Mouse (Mus musculus): Measurements from ENCODE around the gene Qrich1. TPM values are rescaled to one million over a fixed set of nuclear protein-coding genes. Genes with fewer than 3 reads are reported as not detected.

The Qrich1 gene
- total RNA-seq (2021) = 10 to 100 TPM; 57.8 to 64.2 TPM
- 55.6 and 70.1 TPM in 2 replicates for polyA plus RNA-seq (2012; rRNA removed)
- long read RNA-seq, transcript Qrich1-202 (10 exons, 3,040 nt) = major isoform, 8 of 34 reads
- long read RNA-seq, partial matches to known transcripts = 4 of 34 reads
- long read RNA-seq, other reads (novel, unspliced or antisense) = 22 of 34 reads

DNA sequence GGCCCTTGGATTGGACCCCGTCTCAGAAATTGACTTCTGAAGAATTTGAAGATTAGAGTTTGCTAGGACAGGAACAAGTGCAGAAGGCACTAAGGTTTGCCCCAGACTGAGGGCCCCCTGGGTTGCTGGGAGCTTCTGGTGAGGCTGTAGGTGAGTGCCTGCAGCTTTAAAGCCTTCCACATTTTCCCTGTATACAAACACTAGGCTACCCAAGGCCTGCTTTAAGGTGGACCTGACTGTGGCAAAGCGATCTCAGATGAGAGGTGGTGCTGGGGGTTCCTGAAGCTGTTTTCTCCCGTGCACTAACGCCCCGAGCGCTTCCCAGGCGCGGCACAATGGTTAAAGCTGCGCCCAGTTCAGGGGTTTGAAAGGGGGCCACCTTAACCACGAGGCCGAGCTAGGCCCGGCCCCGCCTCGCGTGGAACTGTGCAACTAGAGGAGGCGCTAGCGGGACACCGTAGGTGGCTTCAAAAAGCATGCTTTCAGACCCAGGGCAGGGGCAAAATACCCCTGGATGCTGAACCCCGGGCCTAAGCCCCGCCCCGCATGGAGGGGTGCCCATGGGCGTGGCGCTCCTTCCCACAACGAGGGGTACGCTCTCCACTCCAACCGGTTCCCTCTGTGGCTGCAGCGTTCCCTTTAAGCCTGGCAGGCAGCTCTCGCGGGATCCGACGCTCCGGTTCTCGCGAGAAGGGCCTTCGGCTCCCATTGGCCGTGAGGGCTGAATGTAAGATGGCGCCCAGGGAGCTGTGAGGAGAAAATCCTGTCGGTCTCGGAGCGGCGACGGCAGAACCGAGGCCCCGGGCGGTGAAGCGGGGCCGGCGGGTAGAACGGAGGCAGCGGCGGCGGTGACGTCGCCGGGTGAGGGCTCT is at the start of gene Qrich1:
Gene Qrich1, plus strand, starts transcription at position 427 of the 872 bp plus-strand sequence.
- TF ChIP-seq POLR2A (IDR thresholded peaks at IDR 0.05; ENCODE audit: insufficient read depth, low read depth, low read length) (peak; percentile 77), CTCF (IDR thresholded peaks at IDR 0.05) (peak; percentile 45), EP300 (IDR thresholded peaks at IDR 0.05; ENCODE audit: insufficient read depth, low read depth, low read length) (peak; percentile 41)
- Histone ChIP-seq H3K79me2 (replicated peaks; ENCODE audit: control insufficient read depth, insufficient read depth, low read length) (peaks cover 3% of the 10 kb centered on the region; the same call in 1 of the 2 replicates), H3K27ac (peak within 1 kb of the TSS; percentile 98), H3K36me3 (ENCODE audit: control insufficient read depth, insufficient read depth, low read length) (peaks cover 20% of the 10 kb centered on the region), H3K4me1 (ENCODE audit: control insufficient read depth, insufficient read depth, low read length) (peaks cover 6% of the 10 kb centered on the region), H3K27me3 (ENCODE audit: control insufficient read depth, insufficient read depth, low read length) (no peaks in the 10 kb centered on the region), H3K9ac (ENCODE audit: low read depth, low read length) (peak within 1 kb of the TSS; percentile 98), H3K4me3 (peak within 1 kb of the TSS; percentile 85)
- intact Hi-C loops (cut with DNase I) = loop anchor here (1.0 to 2.0 kb wide), 3 partner anchors 8 to 50 kb away; partner anchors contain the start of genes Lamb2 and Ndufaf3
- WGBS = under 1% methylated on average over 55 of the region's 55 CpGs
- peak; percentile 95 to 97 for DNase-seq

DNA sequence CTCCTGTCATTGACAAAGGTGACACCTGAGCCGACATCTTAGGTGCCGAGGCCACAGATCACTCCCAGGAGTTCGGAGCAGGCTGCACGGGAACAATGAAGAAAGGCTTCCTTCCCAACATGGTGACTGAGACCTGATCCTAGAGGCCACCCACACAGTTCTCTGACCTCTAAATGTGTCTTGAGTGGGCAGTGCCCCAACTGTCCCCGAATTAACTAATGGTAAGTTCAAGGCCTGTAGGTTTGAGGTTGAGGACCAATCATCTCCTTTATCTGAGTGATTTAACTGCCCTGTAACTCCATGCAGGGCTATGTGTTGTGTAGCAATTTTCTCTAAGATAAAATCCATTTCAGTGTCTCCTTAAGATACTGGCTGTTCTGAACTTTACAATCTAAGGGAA is 47.2 kb upstream of the Qrich1 start:
- Histone ChIP-seq H3K27me3 (ENCODE audit: control insufficient read depth, insufficient read depth, low read length) (no peaks in the 10 kb centered on the region), H3K4me1 (ENCODE audit: control insufficient read depth, insufficient read depth, low read length) (no peaks in the 10 kb centered on the region), H3K36me3 (ENCODE audit: control insufficient read depth, insufficient read depth, low read length) (no peaks in the 10 kb centered on the region), H3K9ac (ENCODE audit: low read depth, low read length) (no peak overlapping the region), H3K4me3 (no peak overlapping the region), H3K79me2 (replicated peaks; ENCODE audit: control insufficient read depth, insufficient read depth, low read length) (no peaks in the 10 kb centered on the region), H3K27ac (no peak overlapping the region)
- intact Hi-C loops (cut with DNase I) = no loop called here
- DNase-seq = no peak
- no peak for TF ChIP-seq POLR2A (IDR thresholded peaks at IDR 0.05; ENCODE audit: insufficient read depth, low read depth, low read length)
- TF ChIP-seq EP300 (IDR thresholded peaks at IDR 0.05; ENCODE audit: insufficient read depth, low read depth, low read length) = no peak
- TF ChIP-seq CTCF (IDR thresholded peaks at IDR 0.05) = no peak
- WGBS = 76% methylated on average over 5 of the region's 5 CpGs

DNA sequence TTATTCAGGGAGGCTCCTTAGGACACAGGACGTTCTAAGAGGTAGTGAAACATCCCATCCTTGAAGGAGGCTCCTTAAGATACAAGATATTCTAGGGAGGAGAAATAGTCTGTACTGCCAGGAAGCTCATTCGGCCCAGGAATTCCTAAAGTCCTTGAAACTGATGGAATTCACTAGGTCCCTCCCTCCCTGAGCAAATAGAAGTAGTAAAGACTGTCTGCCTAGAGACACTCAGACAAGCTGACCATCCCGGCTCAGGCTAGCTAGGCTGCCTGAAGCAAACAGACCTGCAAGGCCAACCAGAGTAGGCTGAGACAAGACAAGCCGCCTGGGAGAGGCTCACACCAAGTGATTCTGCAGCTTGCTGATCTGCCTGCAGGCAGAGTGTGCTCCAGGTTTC is 46.8 kb upstream of the Qrich1 start:
- Histone ChIP-seq H3K27me3 (ENCODE audit: control insufficient read depth, insufficient read depth, low read length) (no peaks in the 10 kb centered on the region), H3K9ac (ENCODE audit: low read depth, low read length) (no peak overlapping the region), H3K27ac (no peak overlapping the region), H3K4me3 (no peak overlapping the region), H3K36me3 (ENCODE audit: control insufficient read depth, insufficient read depth, low read length) (no peaks in the 10 kb centered on the region), H3K4me1 (ENCODE audit: control insufficient read depth, insufficient read depth, low read length) (no peaks in the 10 kb centered on the region), H3K79me2 (replicated peaks; ENCODE audit: control insufficient read depth, insufficient read depth, low read length) (no peaks in the 10 kb centered on the region)
- no peak for DNase-seq
- intact Hi-C loops (cut with DNase I) = no loop called here
- TF ChIP-seq CTCF (IDR thresholded peaks at IDR 0.05) (no peak), POLR2A (IDR thresholded peaks at IDR 0.05; ENCODE audit: insufficient read depth, low read depth, low read length) (no peak), EP300 (IDR thresholded peaks at IDR 0.05; ENCODE audit: insufficient read depth, low read depth, low read length) (no peak)
- WGBS = 59% methylated on average over 4 of the region's 4 CpGs

DNA sequence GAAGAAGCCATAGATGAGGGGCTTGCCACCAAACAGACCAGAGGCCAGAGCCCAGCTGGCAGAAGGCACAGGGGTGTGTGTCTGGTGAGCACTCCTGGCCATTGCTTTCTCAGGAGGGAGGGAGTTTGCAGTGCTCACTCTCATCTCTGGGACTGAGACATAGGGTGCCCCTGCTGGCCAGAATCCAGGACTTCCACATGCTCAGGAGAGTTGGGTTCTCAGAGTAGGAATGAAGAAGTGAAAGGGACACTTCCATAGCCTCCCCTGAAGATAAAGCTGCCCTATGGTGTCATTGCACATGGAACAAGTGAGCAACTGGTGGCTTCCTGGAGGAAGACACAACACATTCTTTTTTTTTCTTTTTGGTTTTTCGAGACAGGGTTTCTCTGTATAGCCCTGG is 42.1 kb upstream of the Qrich1 start:
- Histone ChIP-seq H3K4me1 (ENCODE audit: control insufficient read depth, insufficient read depth, low read length) (peaks cover 5% of the 10 kb centered on the region), H3K4me3 (no peak overlapping the region), H3K27ac (no peak overlapping the region), H3K36me3 (ENCODE audit: control insufficient read depth, insufficient read depth, low read length) (no peaks in the 10 kb centered on the region), H3K27me3 (ENCODE audit: control insufficient read depth, insufficient read depth, low read length) (no peaks in the 10 kb centered on the region), H3K9ac (ENCODE audit: low read depth, low read length) (no peak overlapping the region), H3K79me2 (replicated peaks; ENCODE audit: control insufficient read depth, insufficient read depth, low read length) (no peaks in the 10 kb centered on the region)
- 50% methylated on average over 1 of the region's 1 CpGs for WGBS
- no peak for TF ChIP-seq POLR2A (IDR thresholded peaks at IDR 0.05; ENCODE audit: insufficient read depth, low read depth, low read length)
- TF ChIP-seq EP300 (IDR thresholded peaks at IDR 0.05; ENCODE audit: insufficient read depth, low read depth, low read length) = no peak
- no peak for TF ChIP-seq CTCF (IDR thresholded peaks at IDR 0.05)
- no peak for DNase-seq
- intact Hi-C loops (cut with DNase I) = no loop called here

DNA sequence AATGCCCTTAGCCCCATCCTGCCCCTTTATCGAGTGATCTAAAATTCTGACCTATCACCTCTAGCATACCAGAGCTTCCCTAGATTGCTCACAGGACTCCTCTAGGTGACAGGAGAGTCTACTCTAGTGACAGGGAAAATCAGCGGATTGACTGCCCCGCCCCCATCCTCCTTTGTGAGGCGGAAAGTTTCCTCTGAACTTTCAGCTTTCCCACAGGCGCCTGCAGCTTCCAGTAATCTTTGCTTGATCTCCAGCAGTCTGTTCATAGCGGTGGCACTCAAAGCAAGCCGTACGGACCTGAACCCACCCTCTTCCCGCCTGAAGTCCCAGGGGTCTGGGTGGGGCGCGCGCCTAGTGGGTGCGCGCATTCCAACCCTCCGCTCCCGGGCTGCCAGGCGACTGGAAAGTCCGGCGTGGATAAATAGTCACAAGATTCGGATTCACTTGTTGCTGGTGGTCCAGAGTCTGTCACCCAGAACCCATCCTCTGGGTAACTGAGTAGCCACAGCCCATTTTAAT is 37.9 kb upstream of the Qrich1 start:
- peak; percentile 80 for TF ChIP-seq POLR2A (IDR thresholded peaks at IDR 0.05; ENCODE audit: insufficient read depth, low read depth, low read length)
- TF ChIP-seq EP300 (IDR thresholded peaks at IDR 0.05; ENCODE audit: insufficient read depth, low read depth, low read length) = peak; percentile 90
- peak; percentile 24; the same call in 1 of the 2 replicates for TF ChIP-seq CTCF (IDR thresholded peaks at IDR 0.05)
- Histone ChIP-seq H3K79me2 (replicated peaks; ENCODE audit: control insufficient read depth, insufficient read depth, low read length) (peaks cover 6% of the 10 kb centered on the region), H3K9ac (ENCODE audit: low read depth, low read length) (peak overlapping the region; percentile 52), H3K4me3 (peak overlapping the region; percentile 81), H3K4me1 (ENCODE audit: control insufficient read depth, insufficient read depth, low read length) (peaks cover 11% of the 10 kb centered on the region), H3K27ac (peak overlapping the region; percentile 99), H3K36me3 (ENCODE audit: control insufficient read depth, insufficient read depth, low read length) (no peaks in the 10 kb centered on the region), H3K27me3 (ENCODE audit: control insufficient read depth, insufficient read depth, low read length) (no peaks in the 10 kb centered on the region)
- peak; percentile 93 to 94 for DNase-seq
- intact Hi-C loops (cut with DNase I) = loop anchor here (2.0 kb wide), 2 partner anchors 18 to 38 kb away; partner anchors contain the start of genes Ccdc71, Klhdc8b and Qrich1
- under 1% methylated on average over 20 of the region's 20 CpGs for WGBS
